Comparison of ENCODE assay signal across 2 mouse cellular contexts in the genomic region with DNA sequence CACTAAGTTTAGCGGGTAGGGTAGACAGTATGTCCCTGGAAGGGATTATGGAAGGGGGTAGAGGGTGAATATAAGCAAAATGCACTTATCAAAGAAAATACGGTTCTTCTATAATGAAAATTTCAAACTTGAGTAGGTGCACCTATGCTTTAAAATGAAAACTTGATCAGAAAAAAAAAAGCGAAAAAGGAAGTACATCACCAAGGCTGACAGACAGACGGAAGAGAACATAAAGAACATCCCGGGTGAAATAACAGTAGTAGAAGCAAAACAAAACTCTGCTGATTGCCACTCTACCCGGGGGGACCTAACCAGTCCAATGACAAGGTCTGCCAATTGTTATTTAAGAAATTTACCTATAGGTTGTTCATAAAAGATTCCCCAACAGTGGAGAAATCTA. TPM values are rescaled to one million over a fixed set of nuclear protein-coding genes. Genes with fewer than 3 reads are reported as not detected.
"Had no signal": no experiment of that assay in that cellular context is flagged by ENCODE, and none has a peak within 500 bp of the region (broad histone marks: within the 10 kb centered on the region; RNA-seq: fewer than 3 reads in every experiment).

No protein-coding gene starts in this region.

RNA-seq across cellular contexts. Expression of a gene that starts 34.6 kb away (rescaled TPM):
- total RNA-seq: layer of hippocampus, adult 2 months; layer of hippocampus, postnatal 10 days had no signal
